Mouse (Mus musculus) embryonic facial prominence, embryonic 11.5 days (tissue): ENCODE data around the gene Kcnj9. TPM values are rescaled to one million over a fixed set of nuclear protein-coding genes. Genes with fewer than 3 reads are reported as not detected.
A peak's percentile ranks its signal among the peaks of the same experiment; 100 is the strongest.

Experiments
- ATAC-seq: fragments of 200-750 bp; cut with Nextera tagmentation; replicated peaks from 2 replicates; pipeline ENCODE4 v1.8.0; 2017; ENCODE audit warnings: low read depth; ENCODE audit not compliant: insufficient number of reproducible peaks, low FRiP score, low TSS enrichment
- DNase-seq: peaks from one replicate; pipeline ENCODE4 v3.0.0-alpha.2; 2015; ENCODE audit warnings: low spot score
- H3K27ac ChIP-seq: fragments of 300-500 bp; sonication (generic); replicated peaks from 2 replicates; pipeline ENCODE4 v1.5.1; 2014; ENCODE audit warnings: mild to moderate bottlenecking, low read depth, low read length, control low read depth
- H3K27me3 ChIP-seq: fragments of 300-500 bp; sonication (generic); 2 replicates; pipeline ENCODE4 v1.6.1; 2014; ENCODE audit warnings: mild to moderate bottlenecking, low read length, moderate library complexity, mixed read lengths; ENCODE audit not compliant: control insufficient read depth, insufficient read depth
- H3K36me3 ChIP-seq: fragments of 300-500 bp; sonication (generic); replicated peaks from 2 replicates; pipeline ENCODE4 v1.6.1; 2014; ENCODE audit warnings: low read depth, mild to moderate bottlenecking, low read length, moderate library complexity, mixed read lengths; ENCODE audit not compliant: control insufficient read depth, insufficient read depth
- H3K4me1 ChIP-seq: fragments of 300-500 bp; sonication (generic); 2 replicates; pipeline ENCODE4 v1.6.1; 2014; ENCODE audit warnings: low read length, mixed read lengths; ENCODE audit not compliant: control insufficient read depth, insufficient read depth
- H3K4me2 ChIP-seq: fragments of 300-500 bp; sonication (generic); 2 replicates; pipeline ENCODE4 v1.6.1; 2014; ENCODE audit warnings: low read depth, mild to moderate bottlenecking, control low read depth, low read length, moderate library complexity
- H3K4me3 ChIP-seq: fragments of 300-500 bp; sonication (generic); 2 replicates; pipeline ENCODE4 v1.5.1; 2014; ENCODE audit warnings: low read depth, low read length, control low read depth
- H3K9ac ChIP-seq: fragments of 300-500 bp; sonication (generic); replicated peaks from 2 replicates; pipeline ENCODE4 v1.6.1; 2014; ENCODE audit warnings: mild to moderate bottlenecking, control low read depth, low read length
- H3K9me3 ChIP-seq: fragments of 300-500 bp; sonication (generic); replicated peaks from 2 replicates; pipeline ENCODE4 v1.6.1; 2016; ENCODE audit warnings: mild to moderate bottlenecking, low read length, inconsistent platforms, mixed read lengths; ENCODE audit not compliant: control insufficient read depth
- WGBS: fragments of 180-500 bp; shearing (Covaris S2); extraction: QIAGEN DNeasy Blood & Tissue Kit; methylation state at CpG from one replicate; pipeline ENCODE4 v1.1.7; 2014; 5-methylcytosine and 5-hydroxymethylcytosine counted together
- polyA plus RNA-seq: library from polyadenylated mRNA; unstranded; fragments of >200 nt; fragmentation: Nextera tagmentation; extraction: Ambion mirVana; gene quantifications from 2 replicates; pipeline ENCODE4 v1.2.1, GENCODE M21; 2014

Kcnj9 gene
- polyA plus RNA-seq, 1 experiment from 2014 or later: 0.65 TPM

- Histone ChIP-seq H3K36me3 (no peaks in the 10 kb centered on the region), H3K27me3 (no peaks in the 10 kb centered on the region), H3K4me1 (0 out of 2 replicates have a peak, but pooled peaks cover 5% of the 10 kb centered on the region), H3K4me2 (no peak overlapping the region), H3K9ac (no peak overlapping the region), H3K27ac (no peak overlapping the region), H3K9me3 (no peaks in the 10 kb centered on the region), H3K4me3 (no peak overlapping the region)
- ATAC-seq: no peak
- WGBS: 76% methylated on average over 3 of the region's 3 CpGs
- no peak for DNase-seq
Observed at GRCm38 (mm10) chr1:172314911-172315310, 14.2 kb downstream of the Kcnj9 start.

GRCm38 (mm10) chr1:172313613-172314411, 15.3 kb downstream of the Kcnj9 start:
- Histone ChIP-seq H3K27ac (no peak overlapping the region), H3K4me3 (no peak overlapping the region), H3K36me3 (no peaks in the 10 kb centered on the region), H3K27me3 (no peaks in the 10 kb centered on the region), H3K4me2 (no peak overlapping the region), H3K9me3 (no peaks in the 10 kb centered on the region), H3K9ac (no peak overlapping the region), H3K4me1 (0 out of 2 replicates have a peak, but pooled peaks cover 5% of the 10 kb centered on the region)
- DNase-seq (no peak), ATAC-seq (no peak)
- 73% methylated on average over 10 of the region's 10 CpGs for WGBS

GRCm38 (mm10) chr1:172312768-172313561, 16.2 kb downstream of the Kcnj9 start:
- peak overlapping the region; percentile 74 for H3K9ac ChIP-seq
- WGBS: 19% methylated on average over 16 of the region's 16 CpGs
- no peaks in the 10 kb centered on the region for H3K9me3 ChIP-seq
- H3K27me3 ChIP-seq: no peaks in the 10 kb centered on the region
- H3K27ac ChIP-seq: no peak overlapping the region
- DNase-seq (no peak), ATAC-seq (peak; percentile 0; the same call in 1 of the 2 replicates)
- no peaks in the 10 kb centered on the region for H3K36me3 ChIP-seq
- H3K4me1 ChIP-seq: 0 out of 2 replicates have a peak, but pooled peaks cover 5% of the 10 kb centered on the region
- H3K4me3 ChIP-seq: peak overlapping the region; percentile 76
- peak overlapping the region; percentile 87 for H3K4me2 ChIP-seq

- H3K4me3 ChIP-seq: peak overlapping the region; percentile 76
- H3K27ac ChIP-seq: 0 out of 2 replicates have a peak overlapping the region, but pooled peaks have one; percentile 35
- no peaks in the 10 kb centered on the region for H3K36me3 ChIP-seq
- DNase-seq (peak; percentile 89), ATAC-seq (peak; percentile 68)
- 2% methylated on average over 30 of the region's 55 CpGs for WGBS
- H3K4me1 ChIP-seq: 0 out of 2 replicates have a peak, but pooled peaks cover 5% of the 10 kb centered on the region
- H3K9ac ChIP-seq: peak overlapping the region; percentile 74
- no peaks in the 10 kb centered on the region for H3K27me3 ChIP-seq
- no peaks in the 10 kb centered on the region for H3K9me3 ChIP-seq
- H3K4me2 ChIP-seq: peak overlapping the region; percentile 87
Observed at GRCm38 (mm10) chr1:172311921-172312767, 17.0 kb downstream of the Kcnj9 start.

GRCm38 (mm10) chr1:172311248-172311906, 17.7 kb downstream of the Kcnj9 start:
- no peaks in the 10 kb centered on the region for H3K9me3 ChIP-seq
- H3K4me3 ChIP-seq: peak overlapping the region; percentile 76
- no peaks in the 10 kb centered on the region for H3K36me3 ChIP-seq
- H3K27ac ChIP-seq: no peak overlapping the region
- DNase-seq (peak; percentile 40), ATAC-seq (no peak)
- WGBS: 5% methylated on average over 22 of the region's 23 CpGs
- H3K27me3 ChIP-seq: no peaks in the 10 kb centered on the region
- H3K4me1 ChIP-seq: 0 out of 2 replicates have a peak, but pooled peaks cover 5% of the 10 kb centered on the region
- peak overlapping the region; percentile 87 for H3K4me2 ChIP-seq
- H3K9ac ChIP-seq: peak overlapping the region; percentile 74

- Histone ChIP-seq H3K4me2 (peak overlapping the region; percentile 59), H3K27me3 (no peaks in the 10 kb centered on the region), H3K27ac (0 out of 2 replicates have a peak overlapping the region, but pooled peaks have one; percentile 43), H3K9me3 (no peaks in the 10 kb centered on the region), H3K4me3 (peak overlapping the region; percentile 16), H3K9ac (peak overlapping the region; percentile 50), H3K4me1 (0 out of 2 replicates have a peak, but pooled peaks cover 5% of the 10 kb centered on the region), H3K36me3 (no peaks in the 10 kb centered on the region)
- ATAC-seq (peak; percentile 66), DNase-seq (peak; percentile 100)
- 4% methylated on average over 14 of the region's 14 CpGs for WGBS
Observed at GRCm38 (mm10) chr1:172309699-172310398, 19.3 kb downstream of the Kcnj9 start.

GRCm38 (mm10) chr1:172308409-172308808, 20.7 kb downstream of the Kcnj9 start:
- Histone ChIP-seq H3K9ac (peak overlapping the region; percentile 9), H3K4me3 (no peak overlapping the region), H3K9me3 (no peaks in the 10 kb centered on the region), H3K27me3 (no peaks in the 10 kb centered on the region), H3K4me2 (no peak overlapping the region), H3K36me3 (no peaks in the 10 kb centered on the region), H3K4me1 (0 out of 2 replicates have a peak, but pooled peaks cover 5% of the 10 kb centered on the region), H3K27ac (no peak overlapping the region)
- ATAC-seq (no peak), DNase-seq (no peak)
- WGBS: 92% methylated on average over 1 of the region's 1 CpGs
